Mouse (Mus musculus) myocyte (in vitro differentiated cells): ENCODE data around the gene Gmeb1.

ENCODE experiments used
- CEBPB ChIP-seq: IDR thresholded peaks from 2 replicates; pipeline ENCODE4 v1.6.1; 2011; ENCODE audit warnings: mild to moderate bottlenecking, moderate library complexity; ENCODE audit not compliant: poor library complexity, insufficient read depth, severe bottlenecking
- E2F4 ChIP-seq: IDR thresholded peaks from one replicate; pipeline ENCODE4 v1.6.1; 2011; ENCODE audit warnings: mild to moderate bottlenecking, control low read depth, moderate library complexity; ENCODE audit not compliant: insufficient read depth
- MAX ChIP-seq: IDR thresholded peaks from one replicate; pipeline ENCODE4 v1.6.1; 2011; ENCODE audit warnings: low read depth, mild to moderate bottlenecking, control low read depth
- POLR2A ChIP-seq: IDR thresholded peaks from one replicate; pipeline ENCODE4 v1.6.1; 2011; ENCODE audit warnings: low read depth, mild to moderate bottlenecking, control low read depth, moderate library complexity; ENCODE audit not compliant: insufficient read length
- POLR2AphosphoS2 ChIP-seq: IDR thresholded peaks from one replicate; pipeline ENCODE4 v1.6.1; 2011; ENCODE audit warnings: low read depth, control low read depth; ENCODE audit not compliant: insufficient read length
- TCF3 ChIP-seq: IDR thresholded peaks from one replicate; pipeline ENCODE4 v1.6.1; 2011; ENCODE audit warnings: low read depth, control low read depth; ENCODE audit not compliant: insufficient read length
- USF1 ChIP-seq: IDR thresholded peaks from one replicate; pipeline ENCODE4 v1.6.1; 2011; ENCODE audit warnings: low read depth, mild to moderate bottlenecking, control low read depth, moderate library complexity

- no peak for TF ChIP-seq POLR2A
- TF ChIP-seq USF1, result no peak
- peak; percentile 65 for TF ChIP-seq POLR2AphosphoS2
- TF ChIP-seq TCF3, result no peak
- no peak for TF ChIP-seq E2F4
- no peak for TF ChIP-seq MAX
- TF ChIP-seq CEBPB, result no peak
Observed at GRCm38 (mm10) chr4:132309849-132310472, 48.6 kb upstream of the Gmeb1 start.
